24 mouse cellular contexts compared by ENCODE assay signal in the genomic region with DNA sequence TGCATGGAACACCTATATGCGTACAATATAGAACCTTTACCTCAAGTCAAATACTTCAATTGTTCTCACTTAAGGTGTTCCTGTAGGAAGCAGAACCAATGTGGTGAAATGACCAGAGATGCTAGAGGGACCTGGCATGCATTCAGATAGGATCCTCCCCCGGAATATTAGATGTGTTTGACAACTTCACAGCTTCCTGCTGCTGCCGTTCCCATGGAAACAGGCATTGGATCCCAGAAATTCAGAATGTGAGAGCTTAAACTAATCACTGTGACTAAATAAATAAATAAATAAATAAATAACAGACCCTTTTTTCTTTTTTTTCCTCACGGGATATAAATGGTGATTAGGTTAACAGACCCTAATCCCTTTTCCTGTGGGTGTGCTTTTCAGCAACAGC.
DNase-seq lines count a peak whose midpoint lies in the region; ATAC-seq lines count a peak whose summit lies in the region.
"Had no signal": no experiment of that assay in that cellular context is flagged by ENCODE, and none has a peak within 500 bp of the region (broad histone marks: within the 10 kb centered on the region; RNA-seq: fewer than 3 reads in every experiment).

No protein-coding gene starts in this region.

- 0 out of 2 replicates have a peak, but pooled peaks cover 4% of the 10 kb centered on the region for H3K4me1 ChIP-seq in hindbrain, embryonic 14.5 days (replicated peaks; ENCODE audit: control insufficient read depth, insufficient read depth, low read length)
- peaks cover 4% of the 10 kb centered on the region; the same call in 1 of the 2 replicates for H3K4me1 ChIP-seq in hindbrain, embryonic 13.5 days (replicated peaks)
- H3K4me1 ChIP-seq in midbrain, embryonic 11.5 days (ENCODE audit: control insufficient read depth, insufficient read depth, low read length) = no peaks in the 10 kb centered on the region; the same call in 1 of the 2 replicates
- peaks cover 20% of the 10 kb centered on the region for H3K4me1 ChIP-seq in midbrain, embryonic 10.5 days
- H3K4me1 ChIP-seq in midbrain, embryonic 16.5 days (ENCODE audit: control insufficient read depth, insufficient read depth, low read length) = peaks cover 12% of the 10 kb centered on the region; the same call in 1 of the 2 replicates
- H3K4me1 ChIP-seq: heart, embryonic 15.5 days; limb, embryonic 13.5 days; liver, embryonic 13.5 days; megakaryocyte, embryonic 14.5 days had no signal

- 56% methylated on average over 4 of the region's 4 CpGs for WGBS in hindbrain, embryonic 14.5 days
- 61% methylated on average over 4 of the region's 4 CpGs for WGBS in hindbrain, embryonic 13.5 days
- 54% methylated on average over 4 of the region's 4 CpGs for WGBS in midbrain, embryonic 11.5 days
- 59% methylated on average over 4 of the region's 4 CpGs for WGBS in midbrain, embryonic 10.5 days
- WGBS in midbrain, embryonic 16.5 days = 38% methylated on average over 4 of the region's 4 CpGs

- no peak overlapping the region for H3K9ac ChIP-seq in hindbrain, embryonic 14.5 days
- no peak overlapping the region for H3K9ac ChIP-seq in hindbrain, embryonic 13.5 days
- no peak overlapping the region for H3K9ac ChIP-seq in midbrain, embryonic 11.5 days (ENCODE audit: low read length)
- H3K9ac ChIP-seq in midbrain, embryonic 16.5 days (ENCODE audit: low read depth, low read length) = no peak overlapping the region
- H3K9ac ChIP-seq: heart, embryonic 15.5 days; limb, embryonic 13.5 days; liver, embryonic 13.5 days; lung, embryonic 14.5 days; neural tube, embryonic 15.5 days had no signal

- H3K36me3 ChIP-seq in hindbrain, embryonic 14.5 days (replicated peaks; ENCODE audit: control insufficient read depth, insufficient read depth) = no peaks in the 10 kb centered on the region
- no peaks in the 10 kb centered on the region for H3K36me3 ChIP-seq in hindbrain, embryonic 13.5 days
- no peaks in the 10 kb centered on the region for H3K36me3 ChIP-seq in midbrain, embryonic 11.5 days (ENCODE audit: control insufficient read depth, insufficient read depth, low read length)
- no peaks in the 10 kb centered on the region for H3K36me3 ChIP-seq in midbrain, embryonic 10.5 days
- H3K36me3 ChIP-seq in midbrain, embryonic 16.5 days (ENCODE audit: control insufficient read depth, insufficient read depth, low read length) = no peaks in the 10 kb centered on the region
- H3K36me3 ChIP-seq: heart, embryonic 15.5 days; limb, embryonic 13.5 days; liver, embryonic 13.5 days; neural tube, embryonic 15.5 days had no signal

- H3K27ac ChIP-seq in hindbrain, embryonic 14.5 days = no peak overlapping the region
- H3K27ac ChIP-seq in hindbrain, embryonic 13.5 days = no peak overlapping the region
- no peak overlapping the region for H3K27ac ChIP-seq in midbrain, embryonic 11.5 days (ENCODE audit: low read depth, low read length)
- H3K27ac ChIP-seq in midbrain, embryonic 10.5 days (replicated peaks) = no peak overlapping the region
- H3K27ac ChIP-seq in midbrain, embryonic 16.5 days (ENCODE audit: low read length) = no peak overlapping the region
- H3K27ac ChIP-seq: gastrocnemius, adult 2 months; heart, embryonic 15.5 days; limb, embryonic 13.5 days; liver, embryonic 13.5 days; neural tube, embryonic 15.5 days had no signal

- H3K27me3 ChIP-seq in hindbrain, embryonic 14.5 days (ENCODE audit: control insufficient read depth, insufficient read depth, low read length) = no peaks in the 10 kb centered on the region
- H3K27me3 ChIP-seq in hindbrain, embryonic 13.5 days = no peaks in the 10 kb centered on the region
- no peaks in the 10 kb centered on the region for H3K27me3 ChIP-seq in midbrain, embryonic 11.5 days (ENCODE audit: control insufficient read depth, insufficient read depth, low read length)
- peaks cover 5% of the 10 kb centered on the region; the same call in 1 of the 2 replicates for H3K27me3 ChIP-seq in midbrain, embryonic 10.5 days (ENCODE audit: low read depth, poor library complexity, severe bottlenecking)
- no peaks in the 10 kb centered on the region for H3K27me3 ChIP-seq in midbrain, embryonic 16.5 days (ENCODE audit: control insufficient read depth, insufficient read depth, low read depth, low read length)
- H3K27me3 ChIP-seq: heart, embryonic 15.5 days; limb, embryonic 13.5 days; liver, embryonic 13.5 days; megakaryocyte, embryonic 14.5 days; neural tube, embryonic 15.5 days had no signal

- H3K4me2 ChIP-seq in hindbrain, embryonic 14.5 days (replicated peaks) = no peak overlapping the region
- no peak overlapping the region for H3K4me2 ChIP-seq in hindbrain, embryonic 13.5 days
- no peak overlapping the region for H3K4me2 ChIP-seq in midbrain, embryonic 11.5 days
- H3K4me2 ChIP-seq in midbrain, embryonic 16.5 days (ENCODE audit: low read length) = no peak overlapping the region
- H3K4me2 ChIP-seq: heart, embryonic 15.5 days; limb, embryonic 13.5 days; liver, embryonic 13.5 days; lung, embryonic 14.5 days; neural tube, embryonic 15.5 days had no signal

- DNase-seq in cerebellum, postnatal 10 days = peak; percentile 11 to 16
- no peak for DNase-seq in cerebellum, adult 18-20 months
- DNase-seq in hindbrain, embryonic 14.5 days (ENCODE audit: low spot score) = peak; percentile 42
- no peak for DNase-seq in midbrain, embryonic 11.5 days (ENCODE audit: low spot score, missing footprints)
- DNase-seq in midbrain, embryonic 10.5 days (ENCODE audit: low spot score) = no peak
- no peak for DNase-seq in cerebellum, postnatal 36 days
- DNase-seq: adrenal gland, postnatal 14 days; cerebellum, adult 9-11 months; gastrocnemius, adult 2 months; heart, postnatal 4 days; kidney, adult 18-20 months; kidney, postnatal 4 days; liver, embryonic 13.5 days; lung, embryonic 14.5 days; lung, postnatal 36 days; thymus, adult 18-20 months; thymus, postnatal 36 days had no signal

- no peak for ATAC-seq in hindbrain, embryonic 14.5 days (ENCODE audit: low FRiP score)
- ATAC-seq in hindbrain, embryonic 13.5 days (ENCODE audit: low FRiP score) = no peak
- ATAC-seq in midbrain, embryonic 11.5 days (ENCODE audit: low FRiP score) = 0 out of 2 replicates have a peak, but pooled peaks have one; percentile 44
- peak; percentile 77 for ATAC-seq in midbrain, embryonic 16.5 days
- ATAC-seq: inflammation-experienced regulatory T-cells, adult 6 months had no signal

- no peak overlapping the region for H3K4me3 ChIP-seq in hindbrain, embryonic 14.5 days (replicated peaks; ENCODE audit: low read length)
- no peak overlapping the region for H3K4me3 ChIP-seq in hindbrain, embryonic 13.5 days
- no peak overlapping the region for H3K4me3 ChIP-seq in midbrain, embryonic 11.5 days (ENCODE audit: low read depth, low read length)
- H3K4me3 ChIP-seq in midbrain, embryonic 10.5 days = no peak overlapping the region
- no peak overlapping the region for H3K4me3 ChIP-seq in midbrain, embryonic 16.5 days (ENCODE audit: low read depth, low read length)
- H3K4me3 ChIP-seq: gastrocnemius, adult 2 months; heart, embryonic 15.5 days; limb, embryonic 13.5 days; liver, embryonic 13.5 days; megakaryocyte, embryonic 14.5 days; neural tube, embryonic 15.5 days had no signal

- H3K9me3 ChIP-seq in hindbrain, embryonic 14.5 days (ENCODE audit: control insufficient read depth, low read length) = no peaks in the 10 kb centered on the region
- H3K9me3 ChIP-seq in hindbrain, embryonic 13.5 days = no peaks in the 10 kb centered on the region
- no peaks in the 10 kb centered on the region for H3K9me3 ChIP-seq in midbrain, embryonic 11.5 days (ENCODE audit: control insufficient read depth, low read length)
- no peaks in the 10 kb centered on the region for H3K9me3 ChIP-seq in midbrain, embryonic 10.5 days (replicated peaks)
- H3K9me3 ChIP-seq in midbrain, embryonic 16.5 days (replicated peaks; ENCODE audit: control insufficient read depth, low read length, poor library complexity, severe bottlenecking) = no peaks in the 10 kb centered on the region
- H3K9me3 ChIP-seq: heart, embryonic 15.5 days; limb, embryonic 13.5 days; liver, embryonic 13.5 days; megakaryocyte, embryonic 14.5 days; neural tube, embryonic 15.5 days had no signal

Comparison
In these comparisons a context has a peak if more than half of its experiments do, and no peak if none do; other contexts are left out.
1. DNase-seq: peak in cerebellum, postnatal 10 days (2 of 2) and hindbrain, embryonic 14.5 days (single experiment); none in cerebellum, adult 18-20 months (0 of 2), midbrain, embryonic 11.5 days (single experiment), midbrain, embryonic 10.5 days (single experiment) and cerebellum, postnatal 36 days (0 of 2).
2. ATAC-seq: peak in midbrain, embryonic 11.5 days (single experiment) and midbrain, embryonic 16.5 days (single experiment); none in hindbrain, embryonic 14.5 days (single experiment) and hindbrain, embryonic 13.5 days (single experiment).